Mouse (Mus musculus) hindbrain, embryonic 14.5 days (tissue): Measurements from ENCODE around the gene Atp13a2. TPM values are rescaled to one million over a fixed set of nuclear protein-coding genes. Genes with fewer than 3 reads are reported as not detected.
A peak's percentile ranks its signal among the peaks of the same experiment; 100 is the strongest.

Experiments
- ATAC-seq: fragments of 200-750 bp; cut with Nextera tagmentation; 2 replicates; pipeline ENCODE4 v1.8.0; 2017; ENCODE audit warnings: moderate number of reproducible peaks, mild to moderate bottlenecking, moderate TSS enrichment, moderate library complexity; ENCODE audit not compliant: low FRiP score
- DNase-seq: peaks from one replicate; pipeline ENCODE4 v3.0.0-alpha.2; 2015; ENCODE audit warnings: low spot score
- H3K27ac ChIP-seq: fragments of 300-500 bp; sonication (generic); 2 replicates; pipeline ENCODE4 v1.5.1; 2014; ENCODE audit warnings: mild to moderate bottlenecking, moderate library complexity
- H3K27me3 ChIP-seq: fragments of 300-500 bp; sonication (generic); 2 replicates; pipeline ENCODE4 v1.6.1; 2014; ENCODE audit warnings: mild to moderate bottlenecking, low read length, mixed read lengths; ENCODE audit not compliant: control insufficient read depth, insufficient read depth
- H3K36me3 ChIP-seq: fragments of 300-500 bp; sonication (generic); replicated peaks from 2 replicates; pipeline ENCODE4 v1.6.1; 2014; ENCODE audit not compliant: control insufficient read depth, insufficient read depth
- H3K4me1 ChIP-seq: fragments of 300-500 bp; sonication (generic); replicated peaks from 2 replicates; pipeline ENCODE4 v1.6.1; 2014; ENCODE audit warnings: antibody characterized with exemption, low read length, mixed read lengths; ENCODE audit not compliant: control insufficient read depth, insufficient read depth
- H3K4me2 ChIP-seq: fragments of 300-500 bp; sonication (generic); replicated peaks from 2 replicates; pipeline ENCODE4 v1.6.1; 2014; ENCODE audit warnings: mild to moderate bottlenecking, moderate library complexity
- H3K4me3 ChIP-seq: fragments of 300-500 bp; sonication (generic); replicated peaks from 2 replicates; pipeline ENCODE4 v1.5.1; 2014; ENCODE audit warnings: mild to moderate bottlenecking, low read length
- H3K9ac ChIP-seq: fragments of 300-500 bp; sonication (generic); 2 replicates; pipeline ENCODE4 v1.6.1; 2014
- H3K9me3 ChIP-seq: fragments of 300-500 bp; sonication (generic); 2 replicates; pipeline ENCODE4 v1.6.1; 2016; ENCODE audit warnings: low read length; ENCODE audit not compliant: control insufficient read depth
- WGBS: fragments of 180-500 bp; shearing (Covaris S2); extraction: QIAGEN DNeasy Blood & Tissue Kit; methylation state at CpG from one replicate; pipeline ENCODE4 v1.1.7; 2014; 5-methylcytosine and 5-hydroxymethylcytosine counted together
- polyA plus RNA-seq: library from polyadenylated mRNA; unstranded; fragments of >200 nt; fragmentation: Nextera tagmentation; extraction: Ambion mirVana; gene quantifications from 2 replicates; pipeline ENCODE4 v1.2.1, GENCODE M21; 2014

Gene Atp13a2
- polyA plus RNA-seq, 1 experiment from 2014 or later, result 176 TPM

- no peak overlapping the region for H3K9ac ChIP-seq
- 82% methylated on average over 17 of the region's 17 CpGs for WGBS
- DNase-seq, result no peak
These were observed 33.5 kb downstream of the Atp13a2 start for GRCm38 (mm10) chr4:141020220-141020619.

GRCm38 (mm10) chr4:141020811-141021613, 34.3 kb downstream of the Atp13a2 start:
- Histone ChIP-seq H3K4me2 (no peak overlapping the region), H3K4me3 (no peak overlapping the region), H3K9ac (peak overlapping the region; percentile 22; the same call in 1 of the 2 replicates), H3K4me1 (peaks cover 26% of the 10 kb centered on the region), H3K27ac (peak overlapping the region; percentile 73), H3K36me3 (peaks cover 39% of the 10 kb centered on the region), H3K27me3 (no peaks in the 10 kb centered on the region), H3K9me3 (no peaks in the 10 kb centered on the region)
- 12% methylated on average over 14 of the region's 14 CpGs for WGBS
- ATAC-seq, result peak; percentile 70
- DNase-seq, result peak; percentile 79

More at GRCm38 (mm10) chr4:141020220-141020619, 33.5 kb downstream of the Atp13a2 start:
- ATAC-seq, result no peak
- Histone ChIP-seq H3K36me3 (peaks cover 39% of the 10 kb centered on the region), H3K4me2 (no peak overlapping the region), H3K9me3 (no peaks in the 10 kb centered on the region), H3K4me1 (peaks cover 26% of the 10 kb centered on the region), H3K27ac (peak overlapping the region; percentile 73), H3K4me3 (no peak overlapping the region), H3K27me3 (no peaks in the 10 kb centered on the region)

DNA sequence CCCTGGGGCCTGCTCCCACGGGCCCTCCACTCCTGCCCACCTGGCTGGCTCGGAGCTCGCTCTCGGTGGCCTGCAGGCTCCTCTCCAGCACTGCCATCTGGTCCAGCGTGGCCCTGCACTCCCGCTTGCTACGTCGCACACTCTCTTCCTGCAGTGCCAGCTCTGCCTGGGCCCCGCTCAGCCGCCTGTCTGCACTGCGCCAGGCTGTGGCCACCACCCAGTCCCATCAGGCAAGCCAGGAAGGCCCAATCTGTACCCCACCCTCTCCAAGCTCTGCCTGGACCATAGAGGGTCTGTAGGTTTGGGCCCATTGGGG, 34.9 kb downstream of the Atp13a2 start:
- 42% methylated on average over 11 of the region's 11 CpGs for WGBS
- Histone ChIP-seq H3K27ac (peak overlapping the region; percentile 73), H3K27me3 (no peaks in the 10 kb centered on the region), H3K9ac (peak overlapping the region; percentile 22; the same call in 1 of the 2 replicates), H3K36me3 (peaks cover 37% of the 10 kb centered on the region), H3K4me1 (peaks cover 26% of the 10 kb centered on the region), H3K4me2 (no peak overlapping the region), H3K9me3 (no peaks in the 10 kb centered on the region), H3K4me3 (no peak overlapping the region)
- ATAC-seq (peak; percentile 26; the same call in 1 of the 2 replicates), DNase-seq (no peak)

DNA sequence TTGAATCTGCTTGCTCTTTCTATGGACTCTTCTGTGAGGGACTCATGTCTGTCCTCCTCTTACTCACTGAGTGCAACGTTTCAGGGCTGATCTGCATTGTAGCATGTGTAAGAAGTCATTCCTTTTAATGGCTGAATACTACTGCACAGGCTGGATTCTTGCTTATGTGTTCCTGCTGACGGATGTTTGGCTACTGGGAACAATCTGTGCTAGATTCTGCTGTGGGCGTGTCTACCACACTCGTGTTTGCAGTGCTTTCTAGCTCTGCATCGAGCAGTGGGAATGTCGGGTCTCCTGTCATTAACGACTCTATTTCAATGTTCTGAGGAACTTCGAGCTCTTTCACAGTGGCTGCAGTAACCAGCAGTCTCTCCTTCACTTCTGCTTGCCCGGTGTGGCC, 37.4 kb downstream of the Atp13a2 start:
- Histone ChIP-seq H3K4me1 (peaks cover 26% of the 10 kb centered on the region), H3K9ac (no peak overlapping the region), H3K4me3 (no peak overlapping the region), H3K4me2 (no peak overlapping the region), H3K27me3 (no peaks in the 10 kb centered on the region), H3K9me3 (no peaks in the 10 kb centered on the region), H3K27ac (no peak overlapping the region), H3K36me3 (peaks cover 46% of the 10 kb centered on the region)
- WGBS, result 78% methylated on average over 9 of the region's 9 CpGs
- DNase-seq (no peak), ATAC-seq (no peak)

DNA sequence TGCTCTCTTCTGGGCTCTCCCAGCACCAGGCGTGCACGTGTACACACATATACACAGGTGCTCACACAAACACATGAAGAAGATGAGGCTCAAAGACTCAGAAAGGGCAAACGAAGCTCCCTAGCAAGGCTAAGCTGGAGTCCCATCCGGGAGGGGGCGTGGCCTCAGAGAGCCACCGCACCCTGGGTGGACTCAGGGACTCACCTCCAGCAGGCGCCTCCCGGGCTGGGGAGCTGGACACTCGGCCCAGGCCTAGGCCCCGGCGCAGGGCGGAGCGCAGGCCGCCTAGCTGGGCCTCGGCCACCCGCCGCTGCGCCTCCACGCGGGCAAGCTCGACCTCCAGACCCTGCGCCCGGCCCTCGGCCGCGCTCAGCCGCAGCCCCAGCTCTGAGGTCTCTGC, 38.3 kb downstream of the Atp13a2 start:
- Histone ChIP-seq H3K4me2 (no peak overlapping the region), H3K4me3 (no peak overlapping the region), H3K27me3 (no peaks in the 10 kb centered on the region), H3K36me3 (peaks cover 53% of the 10 kb centered on the region), H3K9me3 (no peaks in the 10 kb centered on the region), H3K9ac (no peak overlapping the region), H3K27ac (no peak overlapping the region), H3K4me1 (peaks cover 21% of the 10 kb centered on the region)
- no peak for ATAC-seq
- DNase-seq, result no peak
- 81% methylated on average over 27 of the region's 27 CpGs for WGBS

GRCm38 (mm10) chr4:141030541-141031206, 44.0 kb downstream of the Atp13a2 start:
- Histone ChIP-seq H3K4me2 (no peak overlapping the region), H3K36me3 (peaks cover 65% of the 10 kb centered on the region), H3K4me3 (no peak overlapping the region), H3K27me3 (no peaks in the 10 kb centered on the region), H3K9me3 (no peaks in the 10 kb centered on the region), H3K9ac (peak overlapping the region; percentile 11; the same call in 1 of the 2 replicates), H3K4me1 (peaks cover 8% of the 10 kb centered on the region; the same call in 1 of the 2 replicates), H3K27ac (no peak overlapping the region)
- ATAC-seq (no peak), DNase-seq (no peak)
- 88% methylated on average over 18 of the region's 18 CpGs for WGBS

- peaks cover 64% of the 10 kb centered on the region for H3K36me3 ChIP-seq
- DNase-seq, result peak; percentile 80
These were observed 45.1 kb downstream of the Atp13a2 start for GRCm38 (mm10) chr4:141031733-141032132.

GRCm38 (mm10) chr4:141033606-141034549, 47.2 kb downstream of the Atp13a2 start:
- DNase-seq, result no peak
- Histone ChIP-seq H3K27ac (0 out of 2 replicates have a peak overlapping the region, but pooled peaks have one; percentile 47), H3K4me1 (peaks cover 8% of the 10 kb centered on the region; the same call in 1 of the 2 replicates), H3K4me3 (no peak overlapping the region), H3K9ac (no peak overlapping the region), H3K36me3 (peaks cover 61% of the 10 kb centered on the region; the same call in 1 of the 2 replicates), H3K27me3 (no peaks in the 10 kb centered on the region), H3K9me3 (no peaks in the 10 kb centered on the region), H3K4me2 (no peak overlapping the region)
- WGBS, result 71% methylated on average over 27 of the region's 27 CpGs
- ATAC-seq, result peak; percentile 39; the same call in 1 of the 2 replicates

More at GRCm38 (mm10) chr4:141031733-141032132, 45.1 kb downstream of the Atp13a2 start:
- Histone ChIP-seq H3K4me2 (no peak overlapping the region), H3K4me1 (peaks cover 8% of the 10 kb centered on the region; the same call in 1 of the 2 replicates), H3K27me3 (no peaks in the 10 kb centered on the region), H3K4me3 (no peak overlapping the region), H3K27ac (no peak overlapping the region), H3K9me3 (no peaks in the 10 kb centered on the region), H3K9ac (no peak overlapping the region)
- peak; percentile 69 for ATAC-seq
- 20% methylated on average over 6 of the region's 6 CpGs for WGBS
